ENCODE assay signal across 17 mouse cellular contexts in genomic region chr12:27468141-27468540, GRCm38 (mm10).
DNase-seq lines count a peak whose midpoint lies in the region; TF ChIP-seq lines count a peak whose summit lies in the region.
"Had no signal": no experiment of that assay in that cellular context is flagged by ENCODE, and none has a peak within 500 bp of the region (broad histone marks: within the 10 kb centered on the region; RNA-seq: fewer than 3 reads in every experiment).

No protein-coding gene starts in this region.

- 72% methylated on average over 3 of the region's 3 CpGs for WGBS in heart, adult 2 months

- peak overlapping the region; percentile 43 for H3K4me2 ChIP-seq in myocyte (ENCODE audit: low read depth)
- H3K4me2 ChIP-seq: hindbrain, embryonic 13.5 days; midbrain, embryonic 13.5 days had no signal

- DNase-seq in heart, adult 11 months, result peak; percentile 84
- no peak for DNase-seq in heart, adult 2 months
- peak; percentile 38 for DNase-seq in MN1 (ENCODE audit: low spot score)
- peak; percentile 23 for DNase-seq in adrenal gland, postnatal 10 days
- no peak for DNase-seq in testis, postnatal 10 days (ENCODE audit: low spot score)
- DNase-seq in cerebellum, postnatal 10 days, result no peak
- DNase-seq: cerebellum, adult 2 months; gastrocnemius, postnatal 10 days; kidney, adult 8-10 months; kidney, postnatal 25 days; liver; spleen, adult 18-20 months; thymus, postnatal 4 days had no signal

- intact Hi-C loops in heart, adult 2 months (cut with DNase I), result no loop called here

- no peak overlapping the region for H3K27ac ChIP-seq in heart, adult 2 months
- H3K27ac ChIP-seq: heart, embryonic 10.5 days; hindbrain, embryonic 13.5 days; midbrain, embryonic 13.5 days had no signal

- no peak for TF ChIP-seq EP300 in heart, adult 2 months (IDR thresholded peaks at IDR 0.05; ENCODE audit: insufficient read depth, low read depth, low read length)

- no peak overlapping the region for H3K9ac ChIP-seq in heart, adult 2 months (ENCODE audit: low read depth, low read length)
- H3K9ac ChIP-seq: hindbrain, embryonic 13.5 days; midbrain, embryonic 13.5 days had no signal

- H3ac ChIP-seq in myocyte (ENCODE audit: control insufficient read depth, insufficient read length), result no peak overlapping the region

- H3K36me3 ChIP-seq in heart, adult 2 months (ENCODE audit: control insufficient read depth, insufficient read depth, low read length), result no peaks in the 10 kb centered on the region
- H3K36me3 ChIP-seq in myocyte (ENCODE audit: control insufficient read depth, insufficient read depth), result no peaks in the 10 kb centered on the region
- H3K36me3 ChIP-seq: heart, embryonic 10.5 days; hindbrain, embryonic 13.5 days; midbrain, embryonic 13.5 days had no signal

- no peak for TF ChIP-seq CTCF in heart, adult 2 months (IDR thresholded peaks at IDR 0.05)

- H3K4me1 ChIP-seq in heart, adult 2 months (ENCODE audit: control insufficient read depth, insufficient read depth, low read length), result no peaks in the 10 kb centered on the region

- H3K27me3 ChIP-seq in heart, adult 2 months (ENCODE audit: control insufficient read depth, insufficient read depth, low read length), result no peaks in the 10 kb centered on the region
- H3K27me3 ChIP-seq in myocyte (ENCODE audit: control insufficient read depth, insufficient read depth, insufficient read length), result no peaks in the 10 kb centered on the region
- H3K27me3 ChIP-seq: hindbrain, embryonic 13.5 days; midbrain, embryonic 13.5 days had no signal

- no peak overlapping the region for H3K4me3 ChIP-seq in heart, adult 2 months
- no peak overlapping the region for H3K4me3 ChIP-seq in myocyte
- H3K4me3 ChIP-seq: heart, embryonic 10.5 days; hindbrain, embryonic 13.5 days; midbrain, embryonic 13.5 days had no signal

- TF ChIP-seq POLR2A in heart, adult 2 months (IDR thresholded peaks at IDR 0.05; ENCODE audit: insufficient read depth, low read depth, low read length), result no peak
- TF ChIP-seq POLR2A in myocyte (IDR thresholded peaks at IDR 0.05; ENCODE audit: insufficient read length, low read depth), result no peak

- H3K79me2 ChIP-seq in heart, adult 2 months (replicated peaks; ENCODE audit: control insufficient read depth, insufficient read depth, low read length), result no peaks in the 10 kb centered on the region
- H3K79me2 ChIP-seq in myocyte (ENCODE audit: control insufficient read depth, insufficient read depth), result no peaks in the 10 kb centered on the region

TF ChIP-seq in myocyte, 11 proteins besides CTCF, POLR2A, EP300 and RAD21:
- TF ChIP-seq TCF12 (IDR thresholded peaks at IDR 0.05; ENCODE audit: insufficient read depth, poor library complexity, severe bottlenecking) (peak; percentile 56), REST (IDR thresholded peaks at IDR 0.05; ENCODE audit: insufficient read depth, insufficient read length) (no peak), TCF3 (IDR thresholded peaks at IDR 0.05; ENCODE audit: insufficient read length, low read depth) (peak; percentile 25), MYOG (IDR thresholded peaks at IDR 0.05; ENCODE audit: control insufficient read depth in 1 of 3, insufficient read depth in 1 of 3, insufficient read length in 2 of 3, low read depth in 2 of 3) (peak in 1 of 3 experiments; percentile 40), USF1 (IDR thresholded peaks at IDR 0.05; ENCODE audit: low read depth) (no peak), CEBPB (IDR thresholded peaks at IDR 0.05; ENCODE audit: insufficient read depth, poor library complexity, severe bottlenecking) (no peak), MYOD1 (IDR thresholded peaks at IDR 0.05; ENCODE audit: control insufficient read depth in 1 of 3, insufficient read length in 2 of 3, low read depth in 2 of 3) (peak in 2 of 3 experiments; percentile 82 to 88)

Comparison
In these comparisons a context has a peak if more than half of its experiments do, and no peak if none do; other contexts are left out.
1. DNase-seq: peak in heart, adult 11 months (single experiment), MN1 (single experiment) and adrenal gland, postnatal 10 days (single experiment); none in heart, adult 2 months (0 of 2), testis, postnatal 10 days (single experiment) and cerebellum, postnatal 10 days (0 of 2).